Mouse (Mus musculus) neural tube, embryonic 12.5 days (tissue): ENCODE measurements around the gene Ddx28. TPM values are rescaled to one million over a fixed set of nuclear protein-coding genes. Genes with fewer than 3 reads are reported as not detected.
A peak's percentile ranks its signal among the peaks of the same experiment; 100 is the strongest.
"Not testable (repeated sequence)": the region's sequence is repeated elsewhere in the genome, so short reads cannot be mapped to it uniquely, and the experiment has no call there.

Source experiments
- ATAC-seq: fragments of 200-750 bp; cut with Nextera tagmentation; 2 replicates; pipeline ENCODE4 v1.8.0; 2017; ENCODE audit warnings: low read depth, mild to moderate bottlenecking, moderate TSS enrichment, moderate library complexity; ENCODE audit not compliant: low FRiP score
- H3K27ac ChIP-seq: fragments of 300-500 bp; sonication (generic); 2 replicates; pipeline ENCODE4 v1.5.1; 2016
- H3K27me3 ChIP-seq: fragments of 300-500 bp; sonication (generic); replicated peaks from 2 replicates; pipeline ENCODE4 v1.6.1; 2016; ENCODE audit warnings: mild to moderate bottlenecking
- H3K36me3 ChIP-seq: fragments of 300-500 bp; sonication (generic); 2 replicates; pipeline ENCODE4 v1.6.1; 2016; ENCODE audit warnings: mild to moderate bottlenecking
- H3K4me1 ChIP-seq: fragments of 300-500 bp; sonication (generic); 2 replicates; pipeline ENCODE4 v1.6.1; 2016
- H3K4me2 ChIP-seq: fragments of 300-500 bp; sonication (generic); replicated peaks from 2 replicates; pipeline ENCODE4 v1.6.1; 2016; ENCODE audit warnings: mild to moderate bottlenecking
- H3K4me3 ChIP-seq: fragments of 300-500 bp; sonication (generic); 2 replicates; pipeline ENCODE4 v1.5.1; 2016
- H3K9ac ChIP-seq: fragments of 300-500 bp; sonication (generic); 2 replicates; pipeline ENCODE4 v1.6.1; 2016; ENCODE audit warnings: mild to moderate bottlenecking
- H3K9me3 ChIP-seq: fragments of 300-500 bp; sonication (generic); 2 replicates; pipeline ENCODE4 v1.6.1; 2016; ENCODE audit warnings: mild to moderate bottlenecking
- WGBS: fragments of 180-500 bp; shearing (Covaris S2); methylation state at CpG from one replicate; pipeline ENCODE4 v1.1.7; 2016; 5-methylcytosine and 5-hydroxymethylcytosine counted together
- polyA plus RNA-seq: library from polyadenylated mRNA; unstranded; fragments of >200 nt; fragmentation: Nextera tagmentation; extraction: Ambion mirVana; gene quantifications from 2 replicates; pipeline ENCODE4 v1.2.1, GENCODE M21; 2016

Ddx28 gene
- polyA plus RNA-seq, 1 experiment from 2014 or later = 20.9 TPM

GRCm38 (mm10) chr8:106046872-106047559, 35.3 kb upstream of the Ddx28 start:
- Histone ChIP-seq H3K9me3 (no peaks in the 10 kb centered on the region), H3K36me3 (peaks cover 30% of the 10 kb centered on the region), H3K9ac (no peak overlapping the region), H3K4me1 (peaks cover 3% of the 10 kb centered on the region; the same call in 1 of the 2 replicates), H3K4me3 (no peak overlapping the region), H3K4me2 (no peak overlapping the region), H3K27me3 (no peaks in the 10 kb centered on the region), H3K27ac (no peak overlapping the region)
- no peak for ATAC-seq
- WGBS = 93% methylated on average over 11 of the region's 11 CpGs

- Histone ChIP-seq H3K4me1 (peaks cover 3% of the 10 kb centered on the region; the same call in 1 of the 2 replicates), H3K4me3 (no peak overlapping the region), H3K9ac (no peak overlapping the region), H3K9me3 (no peaks in the 10 kb centered on the region), H3K27ac (no peak overlapping the region), H3K4me2 (no peak overlapping the region), H3K27me3 (no peaks in the 10 kb centered on the region), H3K36me3 (peaks cover 13% of the 10 kb centered on the region; the same call in 1 of the 2 replicates)
- ATAC-seq = no peak
- 82% methylated on average over 3 of the region's 3 CpGs for WGBS
Observed at GRCm38 (mm10) chr8:106044151-106044550, 32.5 kb upstream of the Ddx28 start.

GRCm38 (mm10) chr8:106043055-106043454, 31.4 kb upstream of the Ddx28 start:
- no peak for ATAC-seq
- 61% methylated on average over 2 of the region's 2 CpGs for WGBS
- peaks cover 3% of the 10 kb centered on the region; the same call in 1 of the 2 replicates for H3K4me1 ChIP-seq
- no peak overlapping the region for H3K4me2 ChIP-seq
- no peak overlapping the region for H3K4me3 ChIP-seq
- H3K27ac ChIP-seq = no peak overlapping the region
- H3K36me3 ChIP-seq = peaks cover 10% of the 10 kb centered on the region; the same call in 1 of the 2 replicates
- no peaks in the 10 kb centered on the region for H3K9me3 ChIP-seq
- H3K27me3 ChIP-seq = no peaks in the 10 kb centered on the region
- H3K9ac ChIP-seq = no peak overlapping the region

DNA sequence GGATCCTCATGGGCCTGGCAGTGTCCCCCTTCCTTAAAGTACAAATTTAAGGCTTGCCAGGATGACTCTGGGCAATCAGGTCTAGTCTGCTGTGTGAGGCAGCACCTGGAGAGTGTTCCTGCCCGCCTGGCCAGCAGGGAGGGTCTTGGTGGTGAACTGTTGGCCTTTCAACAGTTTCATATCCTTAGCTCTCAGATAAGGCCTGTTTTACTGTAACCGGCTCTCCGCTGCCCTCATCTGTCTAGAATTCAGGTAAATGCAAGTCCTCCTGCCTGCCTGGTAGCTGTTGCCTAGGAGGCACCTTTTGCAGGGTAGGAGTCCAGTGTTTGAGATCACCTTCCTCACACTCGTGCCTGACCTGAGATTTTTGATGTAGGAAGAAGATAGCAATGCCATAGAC, 28.5 kb upstream of the Ddx28 start:
- H3K27me3 ChIP-seq = no peaks in the 10 kb centered on the region
- H3K4me3 ChIP-seq = no peak overlapping the region
- H3K9me3 ChIP-seq = no peaks in the 10 kb centered on the region
- WGBS = 76% methylated on average over 4 of the region's 4 CpGs
- H3K9ac ChIP-seq = no peak overlapping the region
- no peak for ATAC-seq
- peaks cover 3% of the 10 kb centered on the region; the same call in 1 of the 2 replicates for H3K4me1 ChIP-seq
- peaks cover 12% of the 10 kb centered on the region; the same call in 1 of the 2 replicates for H3K36me3 ChIP-seq
- H3K27ac ChIP-seq = no peak overlapping the region
- H3K4me2 ChIP-seq = no peak overlapping the region

- Histone ChIP-seq H3K9ac (no peak overlapping the region), H3K4me2 (no peak overlapping the region), H3K27ac (no peak overlapping the region), H3K36me3 (0 out of 2 replicates have a peak, but pooled peaks cover 8% of the 10 kb centered on the region), H3K4me3 (no peak overlapping the region), H3K9me3 (no peaks in the 10 kb centered on the region), H3K27me3 (no peaks in the 10 kb centered on the region), H3K4me1 (peaks cover 3% of the 10 kb centered on the region; the same call in 1 of the 2 replicates)
- 85% methylated on average over 4 of the region's 4 CpGs for WGBS
- no peak for ATAC-seq
Observed at GRCm38 (mm10) chr8:106039605-106040004, 27.9 kb upstream of the Ddx28 start.

DNA sequence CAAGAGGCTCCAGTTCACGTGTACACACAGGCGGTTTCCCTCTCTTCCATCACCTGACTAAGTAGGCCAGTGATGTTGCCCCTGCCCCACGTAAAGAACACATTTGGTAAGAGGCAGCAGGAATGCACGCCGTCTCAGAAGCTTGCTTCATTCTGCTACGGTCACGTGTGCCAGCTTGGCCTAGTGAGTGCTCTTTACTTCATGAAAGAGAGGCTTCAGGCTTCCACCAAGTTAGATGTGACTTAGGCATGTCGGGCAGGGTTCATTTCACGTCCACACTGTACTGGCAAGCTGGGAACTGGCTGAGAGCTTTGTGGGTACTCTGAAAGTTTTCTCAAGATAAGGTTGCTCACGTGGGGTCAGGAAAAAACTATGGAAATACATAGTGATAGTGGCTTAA, 27.0 kb upstream of the Ddx28 start:
- Histone ChIP-seq H3K4me3 (no peak overlapping the region), H3K4me1 (no peaks in the 10 kb centered on the region), H3K27ac (no peak overlapping the region), H3K4me2 (no peak overlapping the region), H3K9ac (no peak overlapping the region), H3K36me3 (0 out of 2 replicates have a peak, but pooled peaks cover 5% of the 10 kb centered on the region), H3K9me3 (no peaks in the 10 kb centered on the region), H3K27me3 (no peaks in the 10 kb centered on the region)
- ATAC-seq = no peak
- 89% methylated on average over 10 of the region's 10 CpGs for WGBS

GRCm38 (mm10) chr8:106022483-106022882, 10.8 kb upstream of the Ddx28 start:
- 0 out of 2 replicates have a peak, but pooled peaks have one; percentile 17 for ATAC-seq

GRCm38 (mm10) chr8:106018039-106018438, 6.4 kb upstream of the Ddx28 start:
- Histone ChIP-seq H3K27ac (no peak overlapping the region), H3K4me3 (no peak overlapping the region), H3K4me1 (no peaks in the 10 kb centered on the region), H3K36me3 (peaks cover 22% of the 10 kb centered on the region), H3K9ac (no peak overlapping the region), H3K27me3 (no peaks in the 10 kb centered on the region), H3K4me2 (no peak overlapping the region), H3K9me3 (no peaks in the 10 kb centered on the region)
- no peak for ATAC-seq
- 91% methylated on average over 3 of the region's 3 CpGs for WGBS

More at GRCm38 (mm10) chr8:106022483-106022882, 10.8 kb upstream of the Ddx28 start:
- H3K9ac ChIP-seq = no peak overlapping the region
- H3K27me3 ChIP-seq = no peaks in the 10 kb centered on the region
- H3K36me3 ChIP-seq = peaks cover 22% of the 10 kb centered on the region; the same call in 1 of the 2 replicates
- no peak overlapping the region for H3K4me3 ChIP-seq
- no peaks in the 10 kb centered on the region for H3K4me1 ChIP-seq
- H3K27ac ChIP-seq = no peak overlapping the region
- H3K4me2 ChIP-seq = no peak overlapping the region
- no peaks in the 10 kb centered on the region for H3K9me3 ChIP-seq

GRCm38 (mm10) chr8:106017130-106017529, 5.4 kb upstream of the Ddx28 start:
- 94% methylated on average over 7 of the region's 7 CpGs for WGBS
- peaks cover 22% of the 10 kb centered on the region for H3K36me3 ChIP-seq
- no peak overlapping the region for H3K27ac ChIP-seq
- H3K4me2 ChIP-seq = no peak overlapping the region
- no peaks in the 10 kb centered on the region for H3K27me3 ChIP-seq
- H3K4me3 ChIP-seq = no peak overlapping the region
- H3K9me3 ChIP-seq = no peaks in the 10 kb centered on the region
- no peak overlapping the region for H3K9ac ChIP-seq
- H3K4me1 ChIP-seq = no peaks in the 10 kb centered on the region
- no peak for ATAC-seq

- Histone ChIP-seq H3K36me3 (peaks cover 21% of the 10 kb centered on the region), H3K9me3 (no peaks in the 10 kb centered on the region), H3K4me1 (peaks cover 5% of the 10 kb centered on the region; the same call in 1 of the 2 replicates), H3K27ac (no peak overlapping the region), H3K4me3 (no peak overlapping the region), H3K4me2 (no peak overlapping the region), H3K27me3 (no peaks in the 10 kb centered on the region), H3K9ac (no peak overlapping the region)
- no peak for ATAC-seq
- 92% methylated on average over 6 of the region's 6 CpGs for WGBS
Observed at GRCm38 (mm10) chr8:106016284-106016683, 4.6 kb upstream of the Ddx28 start.

DNA sequence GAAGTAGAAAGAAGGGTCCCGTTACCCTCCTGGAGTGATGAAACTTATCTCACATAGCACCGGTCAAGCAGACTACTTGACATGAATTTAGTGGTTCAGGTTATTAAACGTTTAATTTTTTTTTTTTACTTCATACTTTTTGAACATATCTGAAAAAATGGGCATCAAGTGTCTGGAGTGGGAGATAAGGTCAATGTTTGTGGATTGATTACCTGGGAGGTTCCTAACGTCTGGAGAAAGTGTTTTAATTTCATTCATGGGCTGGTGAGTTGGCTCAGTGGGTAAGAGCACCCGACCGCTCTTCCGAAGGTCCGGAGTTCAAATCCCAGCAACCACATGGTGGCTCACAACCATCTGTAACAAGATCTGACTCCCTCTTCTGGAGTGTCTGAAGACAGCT, 521 bp upstream of the Ddx28 start:
- not testable (repeated sequence) for ATAC-seq, H3K9ac ChIP-seq, H3K27me3 ChIP-seq, H3K27ac ChIP-seq, H3K9me3 ChIP-seq
- Histone ChIP-seq H3K4me3 (peak overlapping the region; percentile 83; the same call in 1 of the 2 replicates), H3K4me1 (peaks cover 16% of the 10 kb centered on the region), H3K4me2 (peak overlapping the region; percentile 99), H3K36me3 (peaks cover 12% of the 10 kb centered on the region)
- 87% methylated on average over 8 of the region's 8 CpGs for WGBS

DNA sequence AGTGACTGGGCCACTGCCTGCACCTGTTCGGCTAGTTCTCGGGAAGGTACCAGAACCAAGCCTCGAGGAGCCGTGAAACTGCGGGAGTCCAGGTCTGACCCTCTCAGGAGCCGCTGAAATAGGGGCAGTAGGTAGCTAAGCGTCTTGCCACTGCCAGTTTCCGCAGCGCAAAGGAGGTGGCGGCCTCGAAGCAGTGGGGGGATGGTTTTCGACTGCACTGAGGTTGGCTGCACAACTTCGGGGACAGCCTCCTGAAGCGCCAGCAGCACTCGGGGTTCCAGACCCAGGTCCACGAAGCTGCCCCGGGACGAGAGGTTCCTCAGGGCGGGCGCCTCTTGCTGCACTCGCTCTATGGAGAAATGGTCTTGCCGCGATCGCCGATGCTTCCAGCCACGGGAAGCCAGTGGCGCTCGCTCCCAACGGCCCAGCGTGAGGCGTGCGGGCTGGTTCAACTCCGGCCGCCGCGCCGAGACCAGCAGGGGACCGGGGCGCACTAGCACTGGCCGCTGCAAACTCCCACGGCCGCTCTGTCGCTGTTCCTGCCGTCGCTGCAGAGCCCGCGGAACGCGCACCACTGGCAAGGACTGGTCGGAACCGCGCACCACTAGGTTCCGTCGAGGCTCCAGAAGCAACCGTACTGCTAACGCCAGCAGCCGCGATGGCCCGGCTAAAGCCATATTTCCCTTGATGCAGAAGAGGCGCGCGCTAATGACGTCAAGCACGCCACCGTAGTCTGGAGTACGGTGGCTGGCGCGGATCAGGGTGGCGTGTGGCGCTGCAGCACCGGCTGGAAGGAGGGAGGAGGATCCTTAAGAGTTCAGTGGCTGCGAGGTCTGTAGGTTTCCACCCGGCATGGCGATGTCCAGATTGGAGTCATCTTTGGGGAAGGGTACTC, 687 bp downstream of the Ddx28 start:
- ATAC-seq = peak; percentile 94
- Histone ChIP-seq H3K9ac (peak overlapping the region; percentile 85), H3K27me3 (no peaks in the 10 kb centered on the region), H3K4me1 (peaks cover 16% of the 10 kb centered on the region), H3K9me3 (no peaks in the 10 kb centered on the region), H3K4me3 (peak overlapping the region; percentile 83), H3K4me2 (peak overlapping the region; percentile 99), H3K27ac (0 out of 2 replicates have a peak overlapping the region, but pooled peaks have one; percentile 21), H3K36me3 (peaks cover 7% of the 10 kb centered on the region)
- 1% methylated on average over 74 of the region's 74 CpGs for WGBS
